Mouse (Mus musculus) lung, postnatal 25 days (tissue): ENCODE results near the gene Hltf.

Source experiments
- DNase-seq: peaks from one replicate; pipeline ENCODE4 v3.0.0; 2022; ENCODE audit warnings: low spot score

Gene Hltf

GRCm38 (mm10) chr3:20146884-20147395 is 89.3 kb downstream of the Hltf start:
- no peak for DNase-seq

GRCm38 (mm10) chr3:20147647-20148046 is 90.0 kb downstream of the Hltf start:
- no peak for DNase-seq

GRCm38 (mm10) chr3:20150511-20150910 is 92.9 kb downstream of the Hltf start:
- no peak for DNase-seq

- no peak for DNase-seq
Observed at GRCm38 (mm10) chr3:20151651-20152050, 94.0 kb downstream of the Hltf start.

GRCm38 (mm10) chr3:20154531-20155367 is 97.1 kb downstream of the Hltf start, which contains the start of gene Gyg:
Gene Gyg (minus strand): TSS chr3:20155317.
- peak; percentile 58 for DNase-seq

- DNase-seq = no peak
Observed at GRCm38 (mm10) chr3:20155476-20155875, 97.9 kb downstream of the Hltf start.

GRCm38 (mm10) chr3:20167487-20167886 is 109.9 kb downstream of the Hltf start:
- DNase-seq = no peak
